Mouse (Mus musculus) hindbrain, embryonic 12.5 days (tissue): ENCODE measurements at regions not wholly inside any gene's neighbourhood (a gene's known extent, or its start where the extent isn't known, plus 50 kb on each side); places are given as distances from the start of the nearest gene placed in this dataset.
"Not testable (repeated sequence)": the region's sequence is repeated elsewhere in the genome, so short reads cannot be mapped to it uniquely, and the experiment has no call there.

Source experiments
- ATAC-seq: fragments of 200-750 bp; cut with Nextera tagmentation; 2 replicates; pipeline ENCODE4 v1.8.0; 2017; ENCODE audit warnings: moderate TSS enrichment; ENCODE audit not compliant: low FRiP score
- H3K27ac ChIP-seq: fragments of 300-500 bp; sonication (generic); 2 replicates; pipeline ENCODE4 v1.5.1; 2016; ENCODE audit warnings: mild to moderate bottlenecking
- H3K27me3 ChIP-seq: fragments of 300-500 bp; sonication (generic); 2 replicates; pipeline ENCODE4 v1.6.1; 2016; ENCODE audit warnings: mild to moderate bottlenecking
- H3K36me3 ChIP-seq: fragments of 300-500 bp; sonication (generic); 2 replicates; pipeline ENCODE4 v1.6.1; 2016; ENCODE audit warnings: mild to moderate bottlenecking
- H3K4me1 ChIP-seq: fragments of 300-500 bp; sonication (generic); 2 replicates; pipeline ENCODE4 v1.6.1; 2016
- H3K4me2 ChIP-seq: fragments of 300-500 bp; sonication (generic); replicated peaks from 2 replicates; pipeline ENCODE4 v1.6.1; 2016; ENCODE audit warnings: mild to moderate bottlenecking
- H3K4me3 ChIP-seq: fragments of 300-500 bp; sonication (generic); 2 replicates; pipeline ENCODE4 v1.5.1; 2016; ENCODE audit warnings: mild to moderate bottlenecking
- H3K9ac ChIP-seq: fragments of 300-500 bp; sonication (generic); 2 replicates; pipeline ENCODE4 v1.6.1; 2016; ENCODE audit warnings: mild to moderate bottlenecking, moderate library complexity
- H3K9me3 ChIP-seq: fragments of 300-500 bp; sonication (generic); replicated peaks from 2 replicates; pipeline ENCODE4 v1.6.1; 2016; ENCODE audit warnings: mild to moderate bottlenecking
- WGBS: fragments of 180-500 bp; shearing (Covaris S2); methylation state at CpG from one replicate; pipeline ENCODE4 v1.1.7; 2016; 5-methylcytosine and 5-hydroxymethylcytosine counted together

DNA sequence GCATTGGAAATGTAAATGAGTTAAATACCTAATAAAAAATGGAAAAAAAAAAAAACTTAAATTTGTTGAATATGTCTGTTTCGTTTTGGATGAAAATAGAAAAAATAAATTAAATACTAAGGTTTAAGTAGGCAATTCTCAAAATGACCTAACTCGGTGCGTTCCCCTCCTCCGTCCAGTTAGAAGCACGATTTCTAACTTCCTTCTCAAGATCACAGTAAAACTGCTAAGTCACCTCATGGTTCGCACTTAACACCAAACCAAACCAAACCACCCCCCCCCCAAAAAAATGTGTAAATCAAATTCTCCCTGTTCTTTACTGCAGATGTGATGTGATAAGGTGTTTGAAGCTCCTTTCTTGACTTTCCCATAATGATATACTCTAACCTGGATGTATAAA, 296.8 kb downstream of the Rprm start:
- not testable (repeated sequence) for H3K27ac ChIP-seq, H3K4me1 ChIP-seq, ATAC-seq, H3K9ac ChIP-seq, H3K4me3 ChIP-seq, H3K9me3 ChIP-seq, H3K4me2 ChIP-seq, H3K27me3 ChIP-seq, H3K36me3 ChIP-seq
- WGBS: 87% methylated on average over 3 of the region's 6 CpGs

DNA sequence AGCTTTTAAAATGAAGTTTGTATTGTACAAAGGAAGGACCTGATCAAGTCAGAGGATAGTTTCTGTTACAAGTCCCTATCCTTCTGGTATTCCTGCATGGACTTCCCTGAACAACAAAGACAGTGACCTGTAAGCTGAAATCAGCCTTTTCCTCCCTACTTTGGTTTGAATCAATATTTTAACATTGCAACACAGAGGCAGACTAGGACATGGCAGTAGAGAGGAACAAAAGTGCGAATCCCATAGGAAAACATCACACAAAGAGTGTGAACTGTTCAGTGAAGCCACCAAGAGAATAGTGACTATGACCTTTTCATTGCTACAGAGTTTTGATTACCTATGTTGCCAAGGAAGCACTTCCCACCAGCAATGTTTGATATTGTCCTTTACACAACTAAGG, 288.7 kb downstream of the Rprm start:
- Histone ChIP-seq H3K4me3 (no peak overlapping the region), H3K4me2 (no peak overlapping the region), H3K36me3 (no peaks in the 10 kb centered on the region), H3K9ac (no peak overlapping the region), H3K27me3 (no peaks in the 10 kb centered on the region), H3K27ac (no peak overlapping the region), H3K4me1 (no peaks in the 10 kb centered on the region), H3K9me3 (no peaks in the 10 kb centered on the region)
- ATAC-seq: no peak
- 83% methylated on average over 1 of the region's 1 CpGs for WGBS

DNA sequence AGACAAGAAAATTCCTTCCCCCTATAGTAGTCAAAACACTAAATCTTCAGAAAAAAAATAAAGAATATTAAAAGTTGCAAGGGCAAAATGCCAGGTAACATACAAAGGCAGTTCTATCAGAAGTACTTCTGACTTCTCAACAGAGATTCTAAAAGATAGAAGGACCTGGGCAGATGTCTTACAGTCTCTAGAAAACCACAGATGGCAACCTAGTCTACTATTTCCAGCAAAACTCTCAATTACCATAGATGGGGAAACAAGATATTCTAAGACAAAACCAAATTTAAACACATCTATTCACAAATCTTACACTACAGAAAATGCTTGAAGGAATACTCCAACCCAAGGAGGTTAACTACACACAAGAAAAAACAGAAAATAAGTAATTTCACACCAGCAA, 281.7 kb downstream of the Rprm start:
- H3K27ac ChIP-seq: no peak overlapping the region
- no peak overlapping the region for H3K4me3 ChIP-seq
- no peaks in the 10 kb centered on the region for H3K36me3 ChIP-seq
- no peak overlapping the region for H3K9ac ChIP-seq
- no peaks in the 10 kb centered on the region for H3K4me1 ChIP-seq
- ATAC-seq: no peak
- no peaks in the 10 kb centered on the region for H3K9me3 ChIP-seq
- no peaks in the 10 kb centered on the region for H3K27me3 ChIP-seq
- no peak overlapping the region for H3K4me2 ChIP-seq

DNA sequence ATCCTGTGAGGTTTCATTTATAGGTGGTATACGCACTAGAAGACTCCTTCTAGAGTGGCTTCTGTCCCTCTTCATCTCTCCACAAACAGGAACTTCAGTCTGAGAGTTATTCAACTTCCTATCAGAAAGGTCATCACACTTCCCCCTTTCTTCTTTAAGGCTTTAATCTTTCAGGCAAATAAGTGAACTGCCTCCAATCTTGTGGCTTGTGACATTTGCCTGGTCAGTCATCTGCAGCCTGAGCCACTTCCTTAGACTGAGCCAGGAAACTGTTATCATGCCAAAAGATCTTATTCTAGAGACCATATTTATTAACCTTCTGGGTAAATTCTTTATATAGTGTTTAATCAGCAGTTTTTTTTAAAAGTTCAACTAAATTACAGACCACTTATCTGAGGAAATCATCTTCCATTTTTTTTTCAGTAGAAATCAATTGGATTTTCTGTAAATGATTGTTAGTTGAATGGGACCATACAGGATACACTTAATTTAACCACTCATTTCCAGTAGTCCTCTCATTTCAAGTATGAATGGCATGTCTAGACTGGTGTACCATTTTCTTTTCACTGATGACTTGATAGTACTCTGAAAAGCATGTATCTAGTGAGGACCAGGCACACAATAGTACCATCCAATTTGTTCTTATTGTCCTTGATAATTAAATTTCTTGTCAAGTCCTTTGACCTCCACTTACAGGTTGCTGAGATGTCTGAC, 234.4 kb downstream of the Rprm start:
- Histone ChIP-seq H3K36me3 (no peaks in the 10 kb centered on the region), H3K4me3 (no peak overlapping the region), H3K9me3 (no peaks in the 10 kb centered on the region), H3K4me1 (no peaks in the 10 kb centered on the region), H3K27me3 (no peaks in the 10 kb centered on the region), H3K4me2 (no peak overlapping the region), H3K9ac (no peak overlapping the region), H3K27ac (no peak overlapping the region)
- ATAC-seq: no peak
- WGBS: 89% methylated on average over 1 of the region's 1 CpGs
